Mouse (Mus musculus) brain, embryonic 14.5 days (tissue): ENCODE measurements around the gene Tbc1d2.

Source experiments
- CTCF ChIP-seq: fragments of 200-500 bp; IDR thresholded peaks from 2 replicates; pipeline ENCODE4 v1.5.1; 2012; ENCODE audit warnings: inconsistent platforms, mild to moderate bottlenecking, moderate library complexity, borderline replicate concordance; ENCODE audit not compliant: insufficient read depth, insufficient read length; ENCODE audit errors: extremely low read depth
- POLR2A ChIP-seq: fragments of 200-500 bp; IDR thresholded peaks from 2 replicates; pipeline ENCODE4 v1.6.1; 2012; ENCODE audit warnings: mild to moderate bottlenecking, inconsistent platforms, borderline replicate concordance; ENCODE audit not compliant: poor library complexity, insufficient read depth, insufficient read length, severe bottlenecking; ENCODE audit errors: extremely low read depth

DNA sequence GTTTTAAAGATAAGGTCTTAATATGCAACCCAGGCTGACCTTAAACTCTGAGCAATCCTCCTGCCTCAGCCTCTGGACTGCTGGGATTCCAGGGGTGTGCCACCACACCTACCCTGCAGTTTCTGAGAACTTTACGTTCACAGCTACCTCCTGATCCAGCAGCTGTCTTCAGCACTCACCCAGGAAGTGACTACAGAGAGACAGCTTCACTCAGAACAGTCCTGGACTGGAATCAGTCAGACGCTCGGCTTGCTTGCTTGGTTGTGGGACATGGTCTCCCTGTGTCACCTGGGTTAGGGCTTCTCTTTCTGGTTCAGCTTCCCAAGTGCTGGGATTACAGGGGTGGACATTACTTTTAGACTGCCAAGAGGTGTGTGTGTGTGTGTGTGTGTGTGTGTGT is 93.1 kb downstream of the Tbc1d2 start:
- TF ChIP-seq CTCF (no peak), POLR2A (no peak)
